Mouse (Mus musculus): ENCODE measurements around the gene Adcy1.

Adcy1 gene

DNA sequence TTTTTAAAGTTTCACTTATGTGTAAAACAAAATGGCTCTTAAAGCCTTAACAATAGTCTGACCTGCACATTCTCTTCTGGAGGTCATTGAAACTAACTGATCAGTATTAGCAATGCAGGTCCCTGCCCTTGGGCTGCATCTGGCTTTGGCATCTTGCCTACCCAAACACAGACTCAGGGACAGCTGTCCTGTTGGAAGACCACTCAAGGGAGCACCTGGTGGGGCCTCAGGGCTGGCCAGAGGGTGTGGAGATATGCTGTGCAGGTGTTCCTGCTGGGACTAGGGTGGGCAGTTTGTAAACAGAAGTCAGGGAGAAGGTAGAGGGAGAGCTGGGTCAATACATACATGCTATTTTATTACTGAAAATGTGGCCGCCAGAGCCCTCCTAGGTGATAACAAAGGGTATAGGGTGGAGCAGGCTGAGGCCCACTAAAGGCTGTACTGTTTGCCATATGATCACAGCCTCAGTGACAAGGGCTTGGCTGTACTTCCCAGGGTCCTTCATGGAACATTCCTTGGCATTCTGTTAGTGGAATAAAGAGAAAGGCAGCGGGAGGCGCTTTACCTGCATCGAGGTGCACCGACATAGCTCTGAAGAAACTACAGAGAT is 73.1 kb downstream of the Adcy1 start:
- DNase-seq (ENCODE audit: low spot score in 2 of 2): no peak

- no peak for DNase-seq (ENCODE audit: low spot score in 2 of 2)
These were observed 75.1 kb downstream of the Adcy1 start for GRCm38 (mm10) chr11:7138370-7138769.

DNA sequence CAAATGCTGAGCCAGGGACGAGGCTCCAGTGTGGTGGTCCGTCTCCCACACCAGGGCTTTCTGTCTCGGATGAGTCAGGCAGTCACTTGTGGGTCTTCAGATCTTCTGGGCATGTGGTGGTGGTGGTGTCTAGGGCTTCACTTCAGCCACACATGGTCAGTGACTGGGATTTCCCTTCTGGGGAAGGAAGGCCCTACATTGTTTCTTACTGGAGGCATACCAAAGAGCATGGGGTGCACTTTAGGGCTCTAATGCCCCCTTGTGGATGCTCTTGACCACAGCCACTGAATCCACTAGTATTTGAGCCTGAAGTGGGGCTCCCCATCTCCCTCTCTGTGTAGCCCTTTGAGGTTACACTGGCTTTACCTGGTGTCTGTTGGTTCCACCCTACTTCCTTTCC is 77.2 kb downstream of the Adcy1 start:
- DNase-seq (ENCODE audit: low spot score in 2 of 2): no peak

DNA sequence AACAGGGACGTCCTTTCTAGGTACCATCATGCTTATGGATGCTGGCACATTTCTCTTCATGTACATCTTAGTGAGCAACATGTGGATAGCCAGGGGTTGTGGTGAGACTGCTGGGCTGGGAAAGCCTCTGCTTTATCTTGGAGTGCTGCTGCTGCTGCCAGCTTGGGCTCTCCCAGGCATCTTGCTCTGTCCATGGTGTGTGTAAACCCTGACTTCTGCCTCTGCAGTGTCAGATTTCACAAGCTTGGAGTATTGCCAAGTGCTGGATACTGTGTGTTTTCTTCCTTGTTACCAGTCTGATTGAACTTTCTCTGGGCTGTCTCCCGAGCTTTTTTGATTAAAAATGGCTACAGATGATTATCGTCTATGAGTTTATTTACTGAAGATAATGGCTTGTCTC is 79.4 kb downstream of the Adcy1 start:
- no peak for DNase-seq (ENCODE audit: low spot score in 2 of 2)

DNA sequence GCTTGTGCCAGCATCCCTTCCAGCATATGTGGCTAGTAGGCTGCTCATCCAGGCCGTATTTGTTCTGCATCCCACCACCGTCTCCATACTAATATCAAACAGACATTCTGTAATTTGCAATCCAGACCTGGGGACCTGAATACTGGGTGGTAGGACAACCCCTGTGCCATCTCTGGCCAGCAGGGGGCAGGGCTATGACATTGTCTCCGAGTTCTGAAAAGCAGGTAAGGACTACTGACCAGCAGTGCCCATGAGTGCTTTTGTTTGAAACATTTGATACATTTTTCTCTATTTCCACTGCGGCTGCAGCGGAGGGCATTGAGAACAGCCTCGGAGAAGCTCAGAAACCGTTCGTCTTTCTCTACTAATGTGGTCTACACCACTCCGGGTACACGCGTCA is 81.1 kb downstream of the Adcy1 start:
- no peak for DNase-seq (ENCODE audit: low spot score in 2 of 2)

DNA sequence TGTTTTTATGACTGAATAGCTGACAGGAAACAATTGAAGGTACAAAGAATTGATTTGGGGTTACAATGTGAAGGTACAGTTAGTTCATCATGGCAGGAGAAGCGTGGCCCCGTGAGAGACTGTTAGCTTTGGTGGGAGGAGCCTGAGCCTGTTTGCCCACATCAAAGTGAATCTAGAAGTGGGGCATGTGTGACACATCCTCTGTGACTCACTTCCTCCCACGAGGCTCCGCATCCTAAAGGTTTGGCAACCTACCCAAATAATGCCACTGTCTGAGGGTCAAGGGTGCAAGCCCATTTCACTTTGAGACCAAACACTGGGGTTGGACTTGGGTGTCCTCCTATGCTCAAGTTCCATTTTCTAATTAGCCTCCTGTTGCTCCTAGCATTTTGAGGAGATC is 81.9 kb downstream of the Adcy1 start:
- no peak for DNase-seq (ENCODE audit: low spot score in 2 of 2)

- DNase-seq (ENCODE audit: low spot score in 2 of 2): no peak
These were observed 84.2 kb downstream of the Adcy1 start for GRCm38 (mm10) chr11:7147536-7147935.

DNA sequence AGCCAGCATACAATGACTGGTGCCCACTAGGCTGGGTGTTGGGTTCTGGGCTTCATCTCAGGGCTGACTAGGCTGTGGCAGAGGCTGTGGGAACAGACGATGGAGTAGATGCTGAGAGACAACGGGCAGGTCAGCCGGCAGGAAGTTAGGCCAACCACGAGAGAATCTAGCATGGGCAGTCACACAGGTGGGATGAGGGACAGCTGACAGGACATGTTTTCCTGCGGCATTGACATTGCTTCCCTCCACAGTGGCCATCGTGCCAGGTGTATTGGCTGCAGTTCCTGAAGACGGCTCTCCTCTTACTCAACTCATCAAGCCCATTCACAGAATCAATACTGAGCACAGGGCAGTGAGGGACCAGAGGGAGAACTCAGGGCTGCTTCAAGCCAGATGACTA is 84.7 kb downstream of the Adcy1 start:
- DNase-seq (ENCODE audit: low spot score in 2 of 2): no peak

DNA sequence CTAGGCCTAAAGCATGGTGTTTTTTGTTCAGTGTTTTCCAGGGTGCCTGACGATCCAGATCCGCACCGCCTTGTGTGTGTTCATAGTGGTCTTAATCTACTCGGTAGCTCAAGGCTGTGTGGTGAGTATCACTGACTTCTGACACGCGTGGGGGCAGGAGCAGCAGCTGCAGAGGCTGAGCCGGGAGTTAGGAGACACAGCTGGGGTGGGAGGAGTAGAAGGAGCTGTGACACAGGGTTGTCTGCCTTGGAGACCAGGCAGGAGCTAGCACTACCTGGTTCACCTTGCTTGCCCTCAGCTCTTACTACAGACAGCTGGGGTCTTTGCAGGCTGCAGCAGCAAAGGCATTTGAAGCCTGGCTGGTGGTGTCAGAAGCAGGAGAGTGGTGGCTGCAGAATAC is 86.2 kb downstream of the Adcy1 start:
- DNase-seq (ENCODE audit: low spot score in 2 of 2): no peak

DNA sequence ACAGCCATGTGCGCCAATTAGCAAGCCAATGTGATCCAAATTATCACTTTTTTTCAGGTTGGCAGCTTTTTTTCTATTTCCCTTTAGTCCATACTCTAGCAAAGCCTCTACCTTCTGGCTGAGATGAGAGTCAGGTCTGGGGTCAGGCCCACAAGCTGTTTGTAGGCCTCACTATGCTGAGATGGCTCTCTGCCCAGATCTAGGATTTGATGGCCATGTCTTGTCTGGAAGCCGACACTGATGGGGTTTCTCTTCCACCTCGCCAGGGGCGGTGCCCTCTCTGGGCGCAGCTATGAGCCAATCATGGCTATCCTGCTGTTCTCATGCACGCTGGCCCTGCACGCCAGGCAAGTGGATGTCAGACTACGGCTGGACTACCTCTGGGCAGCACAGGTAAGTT is 87.2 kb downstream of the Adcy1 start:
- no peak for DNase-seq (ENCODE audit: low spot score in 2 of 2)

- DNase-seq (ENCODE audit: low spot score in 2 of 2): no peak
These were observed 89.1 kb downstream of the Adcy1 start for GRCm38 (mm10) chr11:7152371-7152770.

- no peak for DNase-seq (ENCODE audit: low spot score in 2 of 2)
These were observed 89.8 kb downstream of the Adcy1 start for GRCm38 (mm10) chr11:7153081-7153480.

- no peak for DNase-seq (ENCODE audit: low spot score in 2 of 2)
These were observed 93.1 kb downstream of the Adcy1 start for GRCm38 (mm10) chr11:7156427-7156826.

DNA sequence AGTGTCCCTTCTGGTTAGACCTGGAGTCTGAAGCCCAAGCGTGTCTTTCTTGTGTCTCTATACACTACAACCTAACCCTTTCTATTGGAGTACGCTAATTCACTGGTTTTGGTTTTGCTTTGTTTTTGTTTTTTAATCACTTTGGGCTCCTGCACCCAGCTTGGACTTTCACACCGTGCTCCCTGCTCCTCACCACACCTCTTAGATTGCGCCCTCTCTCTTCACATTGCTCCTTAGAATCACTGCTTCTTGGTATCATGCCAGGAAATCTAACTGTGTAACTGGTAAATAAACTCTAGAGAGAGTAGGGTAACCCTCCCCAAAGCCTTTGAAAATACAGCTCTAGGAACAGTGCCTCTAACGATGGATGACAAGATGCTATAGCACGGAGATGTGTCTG is 94.9 kb downstream of the Adcy1 start:
- no peak for DNase-seq (ENCODE audit: low spot score in 2 of 2)

DNA sequence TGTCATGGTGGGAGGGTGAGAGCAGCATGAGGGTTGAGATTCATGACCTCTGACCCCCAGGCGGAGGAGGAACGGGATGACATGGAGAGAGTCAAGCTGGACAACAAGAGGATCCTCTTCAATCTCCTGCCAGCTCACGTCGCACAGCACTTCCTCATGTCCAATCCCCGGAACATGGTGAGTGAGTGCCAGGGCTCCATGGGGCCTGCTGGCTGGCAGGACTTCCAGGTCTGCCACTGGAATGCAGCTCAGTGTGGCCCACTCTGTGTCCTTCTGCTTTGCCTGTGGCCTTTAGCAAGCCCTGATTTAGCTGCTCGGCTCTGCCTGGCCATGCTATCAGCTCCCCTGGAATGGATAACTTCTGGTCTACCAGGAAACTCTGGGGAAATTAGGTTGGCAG is 96.9 kb downstream of the Adcy1 start:
- DNase-seq (ENCODE audit: low spot score in 2 of 2): no peak

DNA sequence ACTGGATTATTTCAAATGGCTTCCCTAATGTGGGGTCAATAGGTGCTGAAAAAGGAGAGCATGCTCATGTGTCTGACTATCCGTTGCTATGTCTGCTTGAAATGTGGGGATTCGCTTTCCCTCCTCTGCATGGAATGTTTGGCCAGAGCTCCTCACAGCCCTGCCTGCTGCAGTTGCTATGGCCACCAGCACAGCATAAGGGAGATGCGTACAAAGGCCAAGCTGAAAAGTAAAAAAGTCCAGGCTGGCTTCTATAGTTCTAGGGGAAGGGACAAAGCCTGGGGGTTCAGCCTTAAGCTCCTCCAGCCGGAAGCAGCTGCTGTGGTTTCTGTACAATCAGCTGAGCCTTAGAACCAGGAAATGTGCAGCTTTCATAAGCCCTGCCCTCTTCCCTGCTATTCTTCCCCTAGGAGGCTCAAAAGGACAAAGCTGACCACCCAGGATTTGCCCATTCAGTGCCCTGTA is 97.4 kb downstream of the Adcy1 start:
- no peak for DNase-seq (ENCODE audit: low spot score in 2 of 2)

GRCm38 (mm10) chr11:7161502-7162174 is 98.3 kb downstream of the Adcy1 start:
- DNase-seq (ENCODE audit: low spot score in 2 of 2): no peak

GRCm38 (mm10) chr11:7164416-7164815 is 101.1 kb downstream of the Adcy1 start:
- DNase-seq (ENCODE audit: low spot score in 2 of 2): no peak

GRCm38 (mm10) chr11:7169645-7170044 is 106.4 kb downstream of the Adcy1 start:
- no peak for DNase-seq (ENCODE audit: low spot score in 2 of 2)

DNA sequence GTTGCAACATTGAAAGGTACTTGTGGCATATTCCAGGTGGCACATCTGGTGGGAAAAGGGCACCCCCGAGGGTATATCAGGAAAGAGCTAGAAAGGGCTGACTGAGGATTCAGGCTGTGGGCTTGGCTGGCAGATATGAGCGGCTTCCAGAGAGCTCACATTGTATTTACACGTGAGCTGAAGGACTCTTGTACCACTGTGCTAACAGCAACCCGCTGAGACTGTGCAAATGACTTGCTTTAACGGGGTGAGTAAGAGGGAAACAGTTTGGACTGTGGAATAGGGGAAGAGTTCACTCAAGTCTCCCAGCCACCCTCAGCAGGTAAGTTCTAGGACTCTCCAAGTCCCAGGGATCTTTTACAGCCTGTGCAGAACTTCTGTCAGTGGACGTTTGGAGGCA is 110.4 kb downstream of the Adcy1 start:
- no peak for DNase-seq (ENCODE audit: low spot score in 2 of 2)

DNA sequence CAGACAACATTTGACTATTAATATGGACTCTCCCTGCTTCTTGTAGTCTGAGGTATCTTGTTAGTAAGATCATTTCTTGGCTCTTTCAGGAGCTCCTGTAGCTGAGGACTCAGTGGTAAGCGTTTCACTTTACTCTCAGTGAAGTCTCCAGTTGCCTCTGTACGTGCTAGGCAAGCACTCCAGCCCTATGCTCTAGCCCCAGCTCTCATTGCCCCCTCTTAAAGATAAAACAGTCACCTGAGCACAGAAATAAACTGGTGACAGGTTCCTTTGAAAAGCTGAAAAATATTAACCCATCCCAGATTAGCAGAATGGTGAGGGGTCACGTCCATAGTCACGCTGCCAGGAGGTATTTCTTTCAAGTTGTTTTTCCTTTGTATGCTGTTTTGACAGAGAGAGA is 115.4 kb downstream of the Adcy1 start:
- no peak for DNase-seq (ENCODE audit: low spot score in 2 of 2)

DNA sequence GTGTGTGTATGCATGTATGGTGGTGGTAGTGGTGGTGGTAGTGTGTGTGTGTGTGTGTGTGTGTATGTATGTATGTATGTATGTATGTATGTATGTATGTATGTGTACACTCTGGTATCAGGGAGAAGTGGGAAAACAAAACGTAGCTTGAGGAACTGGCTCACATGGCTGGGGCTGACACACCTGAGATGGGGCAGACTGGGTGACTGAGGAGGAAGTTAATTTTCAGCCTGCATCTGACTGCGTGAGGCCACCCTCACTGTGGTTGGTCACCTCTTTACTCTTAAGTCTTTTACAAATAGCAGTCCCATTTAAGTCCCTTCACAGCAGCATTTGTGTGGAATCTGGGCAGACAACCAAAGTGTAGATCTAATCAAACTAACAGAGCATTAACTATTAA is 116.0 kb downstream of the Adcy1 start:
- no peak for DNase-seq (ENCODE audit: low spot score in 2 of 2)

GRCm38 (mm10) chr11:7182409-7183042 is 119.2 kb downstream of the Adcy1 start:
- DNase-seq (ENCODE audit: low spot score in 2 of 2): no peak
